Mouse (Mus musculus): Measurements from ENCODE around the gene Arhgap32. TPM values are rescaled to one million over a fixed set of nuclear protein-coding genes. Genes with fewer than 3 reads are reported as not detected.

The Arhgap32 gene
- polyA plus RNA-seq, 1 experiment, result 59.2 TPM

DNA sequence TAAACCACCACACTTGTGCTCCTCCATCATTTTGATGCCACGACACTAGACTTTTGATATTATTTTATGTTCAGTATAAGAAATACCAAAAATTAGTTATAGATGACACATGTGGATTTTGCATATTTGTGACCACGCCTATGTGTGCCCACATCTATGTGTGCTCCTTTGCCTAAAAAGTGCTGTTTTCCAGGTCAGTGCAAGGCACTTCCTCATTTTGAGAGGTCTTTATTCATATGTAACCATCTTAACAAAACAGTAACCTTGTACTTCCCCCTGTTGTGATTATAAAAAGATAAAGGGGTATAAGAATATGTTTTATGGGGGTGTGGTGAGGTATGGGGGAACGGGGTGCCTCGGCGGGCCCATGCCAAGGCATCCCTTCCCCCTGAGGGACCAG is 22.7 kb downstream of the Arhgap32 start:
- TF ChIP-seq CTCF (IDR thresholded peaks at IDR 0.05; ENCODE audit: low read depth, low read length), result no peak
- TF ChIP-seq EP300 (IDR thresholded peaks at IDR 0.05; ENCODE audit: insufficient read depth, low read depth, low read length), result no peak
- TF ChIP-seq POLR2A (IDR thresholded peaks at IDR 0.05; ENCODE audit: insufficient read depth, low read length), result no peak

DNA sequence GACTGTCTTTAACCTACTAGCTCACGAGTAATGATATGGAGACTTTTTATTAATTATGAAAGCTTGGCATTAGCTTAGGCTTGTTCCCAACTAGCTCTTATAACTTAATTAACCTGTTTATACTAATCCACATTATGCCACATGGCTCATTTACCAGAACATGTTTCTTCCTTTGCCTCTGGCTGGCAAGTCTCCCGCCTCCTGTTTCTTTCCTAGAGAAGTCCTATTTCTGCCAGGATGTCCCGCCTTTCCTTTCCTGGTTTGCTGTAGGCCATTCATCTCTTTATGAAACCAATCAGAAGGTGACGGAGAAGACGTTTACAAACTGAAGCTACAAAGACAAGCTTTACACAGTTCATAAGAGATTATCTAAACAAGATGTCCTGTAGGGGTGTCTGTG is 23.7 kb downstream of the Arhgap32 start:
- Histone ChIP-seq H3K27ac (ENCODE audit: insufficient read depth, low read length) (no peak overlapping the region), H3K27me3 (ENCODE audit: control insufficient read depth, insufficient read depth, low read length, poor library complexity, severe bottlenecking) (no peaks in the 10 kb centered on the region), H3K36me3 (ENCODE audit: control insufficient read depth, insufficient read depth, low read length, poor library complexity, severe bottlenecking) (no peaks in the 10 kb centered on the region), H3K9ac (ENCODE audit: low read depth, poor library complexity, severe bottlenecking) (no peak overlapping the region), H3K9me3 (replicated peaks; ENCODE audit: control insufficient read depth, insufficient read depth, low read length, poor library complexity, severe bottlenecking) (no peaks in the 10 kb centered on the region), H3K4me1 (ENCODE audit: control insufficient read depth, insufficient read depth, low read length) (peaks cover 7% of the 10 kb centered on the region), H3K4me3 (ENCODE audit: low read depth, low read length) (no peak overlapping the region)
- no peak for TF ChIP-seq CTCF (IDR thresholded peaks at IDR 0.05; ENCODE audit: low read depth, low read length)
- no peak for TF ChIP-seq POLR2A (IDR thresholded peaks at IDR 0.05; ENCODE audit: insufficient read depth, low read length)
- no peak for TF ChIP-seq EP300 (IDR thresholded peaks at IDR 0.05; ENCODE audit: insufficient read depth, low read depth, low read length)

More for the DNA sequence above, 22.7 kb downstream of the Arhgap32 start:
- Histone ChIP-seq H3K4me1 (ENCODE audit: control insufficient read depth, insufficient read depth, low read length) (peaks cover 7% of the 10 kb centered on the region), H3K4me3 (ENCODE audit: low read depth, low read length) (no peak overlapping the region), H3K9me3 (replicated peaks; ENCODE audit: control insufficient read depth, insufficient read depth, low read length, poor library complexity, severe bottlenecking) (no peaks in the 10 kb centered on the region), H3K27ac (ENCODE audit: insufficient read depth, low read length) (no peak overlapping the region), H3K36me3 (ENCODE audit: control insufficient read depth, insufficient read depth, low read length, poor library complexity, severe bottlenecking) (peaks cover 2% of the 10 kb centered on the region; the same call in 1 of the 2 replicates), H3K9ac (ENCODE audit: low read depth, poor library complexity, severe bottlenecking) (no peak overlapping the region), H3K27me3 (ENCODE audit: control insufficient read depth, insufficient read depth, low read length, poor library complexity, severe bottlenecking) (no peaks in the 10 kb centered on the region)

DNA sequence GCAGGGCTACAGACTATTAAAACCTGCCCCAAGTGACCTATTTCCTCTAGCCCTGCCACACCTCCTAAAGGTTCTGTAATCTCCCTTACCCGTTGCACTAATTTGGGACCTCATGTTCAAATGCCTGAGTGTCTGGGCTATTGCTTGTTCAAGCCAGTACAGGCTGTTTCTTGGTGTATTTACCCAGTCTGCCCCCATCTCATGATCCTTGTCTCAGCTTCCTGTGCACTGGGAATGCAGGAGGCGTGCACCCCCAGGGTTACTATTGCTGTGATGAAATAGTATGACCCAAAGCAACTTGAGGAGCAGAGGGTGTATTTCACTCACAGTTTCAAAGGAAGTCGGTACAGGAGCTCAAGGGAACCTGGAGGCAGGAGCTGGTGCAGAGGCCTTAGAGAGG is 26.9 kb downstream of the Arhgap32 start:
- Histone ChIP-seq H3K27ac (ENCODE audit: insufficient read depth, low read length) (no peak overlapping the region), H3K4me1 (ENCODE audit: control insufficient read depth, insufficient read depth, low read length) (peaks cover 5% of the 10 kb centered on the region), H3K27me3 (ENCODE audit: control insufficient read depth, insufficient read depth, low read length, poor library complexity, severe bottlenecking) (no peaks in the 10 kb centered on the region), H3K9ac (ENCODE audit: low read depth, poor library complexity, severe bottlenecking) (no peak overlapping the region), H3K9me3 (replicated peaks; ENCODE audit: control insufficient read depth, insufficient read depth, low read length, poor library complexity, severe bottlenecking) (no peaks in the 10 kb centered on the region), H3K4me3 (ENCODE audit: low read depth, low read length) (no peak overlapping the region), H3K36me3 (ENCODE audit: control insufficient read depth, insufficient read depth, low read length, poor library complexity, severe bottlenecking) (no peaks in the 10 kb centered on the region)
- TF ChIP-seq EP300 (IDR thresholded peaks at IDR 0.05; ENCODE audit: insufficient read depth, low read depth, low read length), result no peak

DNA sequence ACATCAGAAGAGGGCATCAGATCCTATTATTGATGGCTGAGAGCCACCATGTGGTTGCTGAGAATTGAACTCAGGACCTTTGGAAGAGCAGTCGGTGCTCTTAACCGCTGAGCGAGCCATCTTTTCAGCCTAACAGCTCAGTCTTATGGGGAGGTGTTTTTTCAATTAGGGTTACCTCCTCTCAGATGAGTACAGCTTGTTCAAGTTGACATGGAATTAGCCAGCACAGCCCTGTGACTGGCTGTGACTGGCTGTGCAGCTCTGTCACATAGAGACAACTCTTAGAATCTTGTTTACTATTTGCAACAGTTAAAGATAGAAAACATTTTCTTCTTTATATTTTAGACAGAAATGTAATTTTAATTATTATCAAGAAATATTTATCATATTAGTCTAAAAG is 27.5 kb downstream of the Arhgap32 start:
- no peaks in the 10 kb centered on the region for H3K9me3 ChIP-seq (replicated peaks; ENCODE audit: control insufficient read depth, insufficient read depth, low read length, poor library complexity, severe bottlenecking)
- H3K9ac ChIP-seq (ENCODE audit: low read depth, poor library complexity, severe bottlenecking), result no peak overlapping the region
- H3K4me3 ChIP-seq (ENCODE audit: low read depth, low read length), result no peak overlapping the region
- no peak overlapping the region for H3K27ac ChIP-seq (ENCODE audit: insufficient read depth, low read length)
- no peaks in the 10 kb centered on the region for H3K36me3 ChIP-seq (ENCODE audit: control insufficient read depth, insufficient read depth, low read length, poor library complexity, severe bottlenecking)
- H3K4me1 ChIP-seq (ENCODE audit: control insufficient read depth, insufficient read depth, low read length), result peaks cover 2% of the 10 kb centered on the region
- TF ChIP-seq EP300 (IDR thresholded peaks at IDR 0.05; ENCODE audit: insufficient read depth, low read depth, low read length), result no peak
- no peak for TF ChIP-seq POLR2A (IDR thresholded peaks at IDR 0.05; ENCODE audit: insufficient read depth, low read length)
- TF ChIP-seq CTCF (IDR thresholded peaks at IDR 0.05; ENCODE audit: low read depth, low read length), result no peak
- no peaks in the 10 kb centered on the region for H3K27me3 ChIP-seq (ENCODE audit: control insufficient read depth, insufficient read depth, low read length, poor library complexity, severe bottlenecking)

DNA sequence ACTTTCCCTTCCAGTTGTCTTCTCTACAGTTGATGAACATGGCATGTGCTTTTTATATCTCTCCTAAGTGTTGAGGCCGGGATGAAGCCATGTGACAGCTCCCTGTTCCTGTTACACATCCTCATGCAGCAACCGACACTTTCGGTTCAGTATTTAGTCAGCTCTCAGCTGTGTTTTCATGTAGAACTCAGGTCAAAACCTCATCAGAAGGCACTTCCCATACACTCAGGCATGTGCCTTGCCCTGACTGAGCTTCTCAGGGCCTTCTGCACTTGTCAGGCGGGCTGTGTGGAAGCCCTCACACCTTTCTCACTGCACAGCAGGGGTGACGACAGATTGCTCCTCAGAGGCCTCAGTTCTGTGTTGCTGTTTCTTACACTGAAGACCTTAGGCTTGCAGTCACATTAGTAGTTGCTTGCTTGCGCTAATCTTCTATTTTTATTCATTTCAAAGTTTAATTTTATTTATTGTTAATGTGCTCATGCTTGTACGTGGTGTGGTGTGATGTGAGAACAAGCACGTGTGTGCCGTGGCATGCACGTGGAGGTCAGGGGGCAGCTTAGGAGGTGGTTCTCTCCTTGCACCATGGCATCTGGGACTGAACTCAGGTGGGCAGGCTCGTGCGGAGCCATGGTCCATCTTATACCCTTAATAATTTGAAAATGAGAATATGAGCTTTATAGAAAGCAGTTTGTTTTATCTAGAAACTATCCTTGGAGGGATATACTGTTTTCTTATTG is 30.5 kb downstream of the Arhgap32 start:
- no peaks in the 10 kb centered on the region for H3K36me3 ChIP-seq (ENCODE audit: control insufficient read depth, insufficient read depth, low read length, poor library complexity, severe bottlenecking)
- H3K9ac ChIP-seq (ENCODE audit: low read depth, poor library complexity, severe bottlenecking), result no peak overlapping the region
- H3K9me3 ChIP-seq (replicated peaks; ENCODE audit: control insufficient read depth, insufficient read depth, low read length, poor library complexity, severe bottlenecking), result no peaks in the 10 kb centered on the region
- no peak overlapping the region for H3K4me3 ChIP-seq (ENCODE audit: low read depth, low read length)
- no peak overlapping the region for H3K27ac ChIP-seq (ENCODE audit: insufficient read depth, low read length)
- H3K4me1 ChIP-seq (ENCODE audit: control insufficient read depth, insufficient read depth, low read length), result no peaks in the 10 kb centered on the region
- TF ChIP-seq CTCF (IDR thresholded peaks at IDR 0.05; ENCODE audit: low read depth, low read length) (no peak), EP300 (IDR thresholded peaks at IDR 0.05; ENCODE audit: insufficient read depth, low read depth, low read length) (no peak), POLR2A (IDR thresholded peaks at IDR 0.05; ENCODE audit: insufficient read depth, low read length) (no peak)
- no peaks in the 10 kb centered on the region for H3K27me3 ChIP-seq (ENCODE audit: control insufficient read depth, insufficient read depth, low read length, poor library complexity, severe bottlenecking)

DNA sequence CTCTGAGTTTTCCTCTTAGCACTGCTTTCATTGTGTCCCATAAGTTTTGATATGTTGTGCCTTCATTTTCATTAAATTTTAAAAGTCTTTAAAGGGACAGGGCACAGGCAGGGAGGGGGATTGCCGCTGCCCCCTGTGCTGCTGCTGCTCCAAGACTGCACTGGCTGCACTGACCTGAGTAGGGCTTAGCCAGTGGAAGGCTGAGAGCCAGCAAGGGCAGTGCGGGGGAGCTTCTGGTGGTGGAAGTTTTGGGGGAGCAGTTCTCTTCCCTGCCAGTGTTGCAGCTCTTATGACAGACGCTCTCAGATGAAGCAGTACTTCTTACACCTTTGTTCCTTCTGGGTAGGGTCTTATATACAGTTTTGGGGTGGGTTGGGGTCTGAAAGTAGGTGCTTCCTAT is 33.3 kb downstream of the Arhgap32 start:
- no peaks in the 10 kb centered on the region for H3K9me3 ChIP-seq (replicated peaks; ENCODE audit: control insufficient read depth, insufficient read depth, low read length, poor library complexity, severe bottlenecking)
- H3K36me3 ChIP-seq (ENCODE audit: control insufficient read depth, insufficient read depth, low read length, poor library complexity, severe bottlenecking), result no peaks in the 10 kb centered on the region
- no peaks in the 10 kb centered on the region for H3K4me1 ChIP-seq (ENCODE audit: control insufficient read depth, insufficient read depth, low read length)
- no peak overlapping the region for H3K9ac ChIP-seq (ENCODE audit: low read depth, poor library complexity, severe bottlenecking)
- no peak overlapping the region for H3K27ac ChIP-seq (ENCODE audit: insufficient read depth, low read length)
- no peaks in the 10 kb centered on the region for H3K27me3 ChIP-seq (ENCODE audit: control insufficient read depth, insufficient read depth, low read length, poor library complexity, severe bottlenecking)
- TF ChIP-seq EP300 (IDR thresholded peaks at IDR 0.05; ENCODE audit: insufficient read depth, low read depth, low read length), result no peak
- TF ChIP-seq POLR2A (IDR thresholded peaks at IDR 0.05; ENCODE audit: insufficient read depth, low read length), result no peak
- no peak for TF ChIP-seq CTCF (IDR thresholded peaks at IDR 0.05; ENCODE audit: low read depth, low read length)
- H3K4me3 ChIP-seq (ENCODE audit: low read depth, low read length), result no peak overlapping the region

Measured in ES-Bruce4 (cell line).